Mouse (Mus musculus) kidney, adult 9 months (tissue): ENCODE measurements at regions not wholly inside any gene's neighbourhood (a gene's known extent, or its start where the extent isn't known, plus 50 kb on each side); places are given as distances from the start of the nearest gene placed in this dataset.

Experiments
- DNase-seq: peaks from one replicate; pipeline ENCODE4 v3.0.0; 2022

DNA sequence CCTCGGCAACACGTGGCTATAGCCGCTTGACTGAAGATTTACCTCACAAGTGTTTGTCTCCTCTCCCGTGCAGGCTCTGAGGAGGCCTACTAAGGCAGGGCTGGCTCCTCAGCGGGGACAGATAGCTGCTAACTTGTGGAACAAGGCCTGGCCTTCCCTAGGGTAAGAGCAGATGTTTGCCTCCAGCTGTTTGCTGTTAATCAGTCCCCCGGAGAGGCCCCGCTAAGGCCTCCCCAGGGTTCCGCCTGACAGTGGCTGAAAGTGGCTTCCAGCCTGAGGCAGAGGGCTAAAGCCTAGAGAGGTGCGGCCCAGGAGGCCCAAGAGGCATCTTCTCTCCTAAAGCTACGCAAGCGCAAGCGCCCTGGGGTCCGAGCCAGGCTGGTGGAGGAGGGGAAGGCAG is 52.1 kb upstream of the Dlx4 start:
- DNase-seq, result no peak

- no peak for DNase-seq
These were observed 54.9 kb upstream of the Dlx4 start for GRCm38 (mm10) chr11:95200971-95201370.

DNA sequence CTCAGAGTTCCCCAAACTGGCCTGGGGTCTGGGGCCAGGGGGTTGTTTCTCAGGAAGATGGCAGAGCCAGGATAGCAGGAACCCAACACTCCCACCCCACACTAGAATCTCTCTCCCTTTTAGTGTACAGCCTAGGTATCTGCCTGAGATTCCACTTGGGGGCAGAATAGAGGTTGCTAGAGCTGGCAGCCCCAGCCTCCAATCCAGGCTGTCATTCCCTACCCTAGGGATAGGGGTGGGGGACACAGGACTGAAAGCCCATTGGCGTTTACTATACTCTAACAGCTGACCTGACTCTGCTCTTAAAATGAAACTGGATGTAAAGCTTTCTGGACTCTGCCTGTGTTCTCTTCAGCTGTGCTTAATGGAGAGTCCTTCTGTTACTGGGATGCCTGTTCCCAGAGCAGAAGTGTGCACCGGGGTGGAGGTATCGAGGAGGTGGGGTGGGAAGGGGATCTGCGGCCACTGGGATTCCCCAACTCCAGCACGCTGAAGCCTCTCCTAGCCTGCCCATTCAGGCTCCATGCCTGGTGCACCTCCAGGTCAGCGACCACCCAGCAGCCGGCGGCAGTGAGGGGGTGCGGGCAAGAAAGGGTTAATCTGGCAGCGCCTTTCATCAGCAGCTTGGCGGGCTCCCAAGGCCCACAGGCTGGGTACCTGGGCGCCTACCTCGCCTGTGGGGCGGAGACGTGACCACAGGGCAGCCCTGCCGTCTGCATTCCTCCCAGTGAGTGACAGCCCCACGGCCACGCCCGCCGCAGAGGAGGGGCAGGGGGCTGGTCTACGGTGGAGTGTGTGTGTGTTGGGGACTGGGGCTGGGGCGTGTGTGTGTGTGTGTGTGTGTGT is 50.9 kb upstream of the Tac4 start:
- peak; percentile 28 for DNase-seq

DNA sequence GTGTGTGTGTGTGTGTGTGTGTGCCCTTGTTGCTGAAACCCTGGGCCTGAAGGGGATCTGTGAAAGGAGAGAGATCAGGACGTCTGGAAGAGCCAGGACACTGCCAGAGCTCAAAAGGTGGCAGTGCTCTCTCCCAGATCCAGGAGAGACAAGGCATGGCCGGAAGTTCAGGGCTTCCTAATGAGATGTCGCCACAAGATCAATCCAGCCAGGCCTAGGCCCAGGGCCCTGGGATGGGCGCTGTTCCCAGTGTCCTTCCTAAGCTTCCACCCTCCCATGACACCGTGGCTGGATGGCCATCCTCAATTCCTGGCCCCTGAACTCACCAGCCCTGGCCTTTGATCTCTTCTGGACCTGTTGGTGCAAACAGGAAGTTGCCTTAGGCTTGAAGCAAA is 50.3 kb upstream of the Tac4 start:
- no peak for DNase-seq
